Mouse (Mus musculus): Measurements from ENCODE around the gene Fzd2.

GRCm38 (mm10) chr11:102602816-102603495 lies 1.2 kb upstream of the Fzd2 start:
- TF ChIP-seq CTCF (IDR thresholded peaks at IDR 0.05; ENCODE audit: low read depth) = no peak
- no peak for TF ChIP-seq EP300 (IDR thresholded peaks at IDR 0.05; ENCODE audit: low read depth)

All from liver, embryonic 14.5 days (tissue).